Mouse (Mus musculus) forebrain, postnatal 0 days (tissue): ENCODE measurements around the gene Tectb. TPM values are rescaled to one million over a fixed set of nuclear protein-coding genes. Genes with fewer than 3 reads are reported as not detected.

Experiments used
- ATAC-seq: fragments of 200-750 bp; cut with Nextera tagmentation; 2 replicates; pipeline ENCODE4 v1.8.0; 2017; ENCODE audit warnings: mild to moderate bottlenecking, moderate library complexity
- DNase-seq: peaks from one replicate; pipeline ENCODE4 v3.0.0-alpha.2; 2015
- H3K27ac ChIP-seq: fragments of 300-500 bp; sonication (generic); 2 replicates; pipeline ENCODE4 v1.5.1; 2014; ENCODE audit warnings: low read depth, mild to moderate bottlenecking, antibody characterized with exemption, low read length, moderate library complexity, mixed read lengths
- H3K27me3 ChIP-seq: fragments of 300-500 bp; sonication (generic); 2 replicates; pipeline ENCODE4 v1.6.1; 2014; ENCODE audit warnings: mild to moderate bottlenecking, low read length, mixed read lengths; ENCODE audit not compliant: insufficient read depth
- H3K36me3 ChIP-seq: fragments of 300-500 bp; sonication (generic); 2 replicates; pipeline ENCODE4 v1.6.1; 2014; ENCODE audit warnings: mild to moderate bottlenecking, moderate library complexity; ENCODE audit not compliant: insufficient read depth
- H3K4me1 ChIP-seq: fragments of 300-500 bp; sonication (generic); 2 replicates; pipeline ENCODE4 v1.6.1; 2014; ENCODE audit warnings: antibody characterized with exemption; ENCODE audit not compliant: insufficient read depth
- H3K4me2 ChIP-seq: fragments of 300-500 bp; sonication (generic); 2 replicates; pipeline ENCODE4 v1.6.1; 2014; ENCODE audit warnings: low read depth, mild to moderate bottlenecking, moderate library complexity
- H3K4me3 ChIP-seq: fragments of 300-500 bp; sonication (generic); 2 replicates; pipeline ENCODE4 v1.5.1; 2014; ENCODE audit warnings: low read depth, low read length, mixed read lengths
- H3K9ac ChIP-seq: fragments of 300-500 bp; sonication (generic); 2 replicates; pipeline ENCODE4 v1.6.1; 2014; ENCODE audit warnings: mild to moderate bottlenecking
- H3K9me3 ChIP-seq: fragments of 300-500 bp; sonication (generic); 2 replicates; pipeline ENCODE4 v1.6.1; 2016; ENCODE audit warnings: low read length
- CTCF ChIP-seq: sonication (generic); IDR thresholded peaks from 2 replicates; pipeline ENCODE4 v1.5.1; 2016; ENCODE audit warnings: antibody characterized with exemption, control low read depth, low read depth
- WGBS: fragments of 180-500 bp; shearing (Covaris S2); extraction: QIAGEN DNeasy Blood & Tissue Kit; methylation state at CpG from one replicate; pipeline ENCODE4 v1.1.7; 2014; 5-methylcytosine and 5-hydroxymethylcytosine counted together
- polyA plus RNA-seq: library from polyadenylated mRNA; unstranded; fragments of >200 nt; fragmentation: Nextera tagmentation; extraction: Ambion mirVana; gene quantifications from 2 replicates; pipeline ENCODE4 v1.2.1, GENCODE M21; 2015
- total RNA-seq: library from RNA; depleted of rRNA; stranded (reverse); fragments of >200 nt; gene quantifications from 2 replicates; pipeline ENCODE4 v1.2.3, GENCODE M21; 2014

The Tectb gene
- total and polyA plus RNA-seq, 2 experiments from 2014 or later = 0.16 TPM; not detected in 1

GRCm38 (mm10) chr19:55192254-55192945 is 11.9 kb downstream of the Tectb start:
- Histone ChIP-seq H3K9ac (no peak overlapping the region), H3K9me3 (no peaks in the 10 kb centered on the region), H3K36me3 (no peaks in the 10 kb centered on the region), H3K4me3 (no peak overlapping the region), H3K4me2 (no peak overlapping the region), H3K4me1 (no peaks in the 10 kb centered on the region), H3K27me3 (no peaks in the 10 kb centered on the region), H3K27ac (no peak overlapping the region)
- DNase-seq (no peak), ATAC-seq (no peak)
- TF ChIP-seq CTCF = no peak
- 90% methylated on average over 21 of the region's 21 CpGs for WGBS

GRCm38 (mm10) chr19:55193717-55194394 is 13.3 kb downstream of the Tectb start:
- Histone ChIP-seq H3K4me3 (no peak overlapping the region), H3K9ac (no peak overlapping the region), H3K27ac (no peak overlapping the region), H3K4me2 (no peak overlapping the region), H3K36me3 (no peaks in the 10 kb centered on the region), H3K9me3 (no peaks in the 10 kb centered on the region), H3K27me3 (no peaks in the 10 kb centered on the region; the same call in 1 of the 2 replicates), H3K4me1 (no peaks in the 10 kb centered on the region)
- ATAC-seq = no peak
- 77% methylated on average over 11 of the region's 11 CpGs for WGBS
- no peak for DNase-seq
- no peak for TF ChIP-seq CTCF

- no peak overlapping the region for H3K27ac ChIP-seq
- DNase-seq = no peak
- no peak for TF ChIP-seq CTCF
- no peaks in the 10 kb centered on the region for H3K4me1 ChIP-seq
- no peak overlapping the region for H3K4me3 ChIP-seq
- no peaks in the 10 kb centered on the region; the same call in 1 of the 2 replicates for H3K27me3 ChIP-seq
- H3K9ac ChIP-seq = no peak overlapping the region
- H3K36me3 ChIP-seq = no peaks in the 10 kb centered on the region
- ATAC-seq = no peak
- no peaks in the 10 kb centered on the region for H3K9me3 ChIP-seq
- no peak overlapping the region for H3K4me2 ChIP-seq
- WGBS = 86% methylated on average over 7 of the region's 7 CpGs
These were observed 14.1 kb downstream of the Tectb start for GRCm38 (mm10) chr19:55194520-55195170.

GRCm38 (mm10) chr19:55195574-55195973 is 15.0 kb downstream of the Tectb start:
- H3K27me3 ChIP-seq = no peaks in the 10 kb centered on the region; the same call in 1 of the 2 replicates
- no peak overlapping the region for H3K9ac ChIP-seq
- no peak overlapping the region for H3K4me2 ChIP-seq
- ATAC-seq = no peak
- no peaks in the 10 kb centered on the region for H3K9me3 ChIP-seq
- H3K36me3 ChIP-seq = no peaks in the 10 kb centered on the region
- no peak for TF ChIP-seq CTCF
- no peak overlapping the region for H3K27ac ChIP-seq
- no peak overlapping the region for H3K4me3 ChIP-seq
- DNase-seq = no peak
- H3K4me1 ChIP-seq = no peaks in the 10 kb centered on the region
- 96% methylated on average over 3 of the region's 3 CpGs for WGBS

GRCm38 (mm10) chr19:55198303-55198702 is 17.8 kb downstream of the Tectb start:
- TF ChIP-seq CTCF = peak; percentile 72
- ATAC-seq = peak; percentile 69; the same call in 1 of the 2 replicates

GRCm38 (mm10) chr19:55206482-55207138 is 26.1 kb downstream of the Tectb start:
- Histone ChIP-seq H3K27ac (no peak overlapping the region), H3K9ac (no peak overlapping the region), H3K27me3 (no peaks in the 10 kb centered on the region), H3K36me3 (no peaks in the 10 kb centered on the region), H3K9me3 (no peaks in the 10 kb centered on the region), H3K4me2 (no peak overlapping the region), H3K4me1 (no peaks in the 10 kb centered on the region), H3K4me3 (no peak overlapping the region)
- WGBS = 37% methylated on average over 8 of the region's 8 CpGs
- TF ChIP-seq CTCF = peak; percentile 91
- peak; percentile 85 for DNase-seq
- peak; percentile 78 for ATAC-seq

More at GRCm38 (mm10) chr19:55198303-55198702, 17.8 kb downstream of the Tectb start:
- peak; percentile 62 for DNase-seq
- Histone ChIP-seq H3K4me1 (no peaks in the 10 kb centered on the region), H3K27me3 (no peaks in the 10 kb centered on the region; the same call in 1 of the 2 replicates), H3K9ac (no peak overlapping the region), H3K36me3 (no peaks in the 10 kb centered on the region), H3K9me3 (no peaks in the 10 kb centered on the region), H3K4me3 (no peak overlapping the region), H3K4me2 (no peak overlapping the region), H3K27ac (no peak overlapping the region)
- 34% methylated on average over 5 of the region's 5 CpGs for WGBS
